Mouse (Mus musculus) liver, embryonic 12.5 days (tissue): ENCODE measurements around the gene Cpn2. TPM values are rescaled to one million over a fixed set of nuclear protein-coding genes. Genes with fewer than 3 reads are reported as not detected.

Experiments used
- ATAC-seq: fragments of 200-750 bp; cut with Nextera tagmentation; 2 replicates; pipeline ENCODE4 v1.8.0; 2017; ENCODE audit warnings: moderate number of reproducible peaks, mild to moderate bottlenecking, moderate library complexity
- H3K27ac ChIP-seq: fragments of 300-500 bp; sonication (generic); 2 replicates; pipeline ENCODE4 v1.5.1; 2016; ENCODE audit warnings: mild to moderate bottlenecking
- H3K27me3 ChIP-seq: fragments of 300-500 bp; sonication (generic); replicated peaks from 2 replicates; pipeline ENCODE4 v1.6.1; 2016; ENCODE audit warnings: mild to moderate bottlenecking, moderate library complexity
- H3K36me3 ChIP-seq: fragments of 300-500 bp; sonication (generic); 2 replicates; pipeline ENCODE4 v1.6.1; 2016; ENCODE audit warnings: mild to moderate bottlenecking, moderate library complexity
- H3K4me1 ChIP-seq: fragments of 300-500 bp; sonication (generic); 2 replicates; pipeline ENCODE4 v1.6.1; 2016
- H3K4me2 ChIP-seq: fragments of 300-500 bp; sonication (generic); 2 replicates; pipeline ENCODE4 v1.6.1; 2016; ENCODE audit warnings: mild to moderate bottlenecking, moderate library complexity
- H3K4me3 ChIP-seq: fragments of 300-500 bp; sonication (generic); 2 replicates; pipeline ENCODE4 v1.5.1; 2016; ENCODE audit warnings: mild to moderate bottlenecking, moderate library complexity
- H3K9ac ChIP-seq: fragments of 300-500 bp; sonication (generic); 2 replicates; pipeline ENCODE4 v1.6.1; 2016; ENCODE audit warnings: mild to moderate bottlenecking, moderate library complexity
- H3K9me3 ChIP-seq: fragments of 300-500 bp; sonication (generic); replicated peaks from 2 replicates; pipeline ENCODE4 v1.6.1; 2016; ENCODE audit warnings: mild to moderate bottlenecking, moderate library complexity
- WGBS: fragments of 180-500 bp; shearing (Covaris S2); methylation state at CpG from one replicate; pipeline ENCODE4 v1.1.7; 2016; ENCODE audit not compliant: insufficient replicate concordance; 5-methylcytosine and 5-hydroxymethylcytosine counted together
- polyA plus RNA-seq: library from polyadenylated mRNA; unstranded; fragments of >200 nt; fragmentation: Nextera tagmentation; extraction: Ambion mirVana; gene quantifications from 2 replicates; pipeline ENCODE4 v1.2.1, GENCODE M21; 2016

The Cpn2 gene
- polyA plus RNA-seq, 1 experiment from 2014 or later, result 1.5 TPM

- no peak overlapping the region for H3K4me2 ChIP-seq
- peaks cover 13% of the 10 kb centered on the region for H3K4me1 ChIP-seq
- H3K27ac ChIP-seq, result no peak overlapping the region
- H3K36me3 ChIP-seq, result no peaks in the 10 kb centered on the region
- no peaks in the 10 kb centered on the region for H3K9me3 ChIP-seq
- H3K4me3 ChIP-seq, result no peak overlapping the region
- 20% methylated on average over 8 of the region's 8 CpGs for WGBS
- ATAC-seq, result no peak
- peaks cover 66% of the 10 kb centered on the region for H3K27me3 ChIP-seq
- no peak overlapping the region for H3K9ac ChIP-seq
Measured at GRCm38 (mm10) chr16:30234077-30234476, 33.2 kb downstream of the Cpn2 start.

GRCm38 (mm10) chr16:30231882-30232604 lies 35.3 kb downstream of the Cpn2 start:
- 47% methylated on average over 13 of the region's 13 CpGs for WGBS
- H3K4me2 ChIP-seq, result no peak overlapping the region
- ATAC-seq, result no peak
- H3K27me3 ChIP-seq, result peaks cover 50% of the 10 kb centered on the region
- H3K9me3 ChIP-seq, result no peaks in the 10 kb centered on the region
- peaks cover 22% of the 10 kb centered on the region for H3K4me1 ChIP-seq
- H3K9ac ChIP-seq, result no peak overlapping the region
- no peak overlapping the region for H3K4me3 ChIP-seq
- H3K27ac ChIP-seq, result no peak overlapping the region
- H3K36me3 ChIP-seq, result no peaks in the 10 kb centered on the region

GRCm38 (mm10) chr16:30227352-30227751 lies 39.9 kb downstream of the Cpn2 start:
- Histone ChIP-seq H3K36me3 (no peaks in the 10 kb centered on the region), H3K4me1 (peaks cover 10% of the 10 kb centered on the region; the same call in 1 of the 2 replicates), H3K9me3 (no peaks in the 10 kb centered on the region), H3K27ac (no peak overlapping the region), H3K4me2 (no peak overlapping the region), H3K4me3 (no peak overlapping the region), H3K9ac (no peak overlapping the region), H3K27me3 (peaks cover 10% of the 10 kb centered on the region; the same call in 1 of the 2 replicates)
- 3% methylated on average over 7 of the region's 7 CpGs for WGBS
- ATAC-seq, result peak; percentile 24; the same call in 1 of the 2 replicates

- H3K4me1 ChIP-seq, result no peaks in the 10 kb centered on the region
- WGBS, result 73% methylated on average over 13 of the region's 13 CpGs
- no peaks in the 10 kb centered on the region for H3K36me3 ChIP-seq
- no peak overlapping the region for H3K4me3 ChIP-seq
- no peak overlapping the region for H3K4me2 ChIP-seq
- no peaks in the 10 kb centered on the region for H3K9me3 ChIP-seq
- no peak overlapping the region for H3K9ac ChIP-seq
- H3K27me3 ChIP-seq, result no peaks in the 10 kb centered on the region; the same call in 1 of the 2 replicates
- no peak overlapping the region for H3K27ac ChIP-seq
- ATAC-seq, result no peak
Measured at GRCm38 (mm10) chr16:30221161-30221782, 46.0 kb downstream of the Cpn2 start.

GRCm38 (mm10) chr16:30215811-30216210 lies 51.5 kb downstream of the Cpn2 start:
- Histone ChIP-seq H3K4me2 (no peak overlapping the region), H3K36me3 (no peaks in the 10 kb centered on the region), H3K9me3 (no peaks in the 10 kb centered on the region), H3K27ac (no peak overlapping the region), H3K9ac (no peak overlapping the region), H3K4me3 (no peak overlapping the region), H3K4me1 (no peaks in the 10 kb centered on the region), H3K27me3 (peaks cover 12% of the 10 kb centered on the region; the same call in 1 of the 2 replicates)
- 32% methylated on average over 2 of the region's 2 CpGs for WGBS
- no peak for ATAC-seq

- Histone ChIP-seq H3K9me3 (peaks cover 3% of the 10 kb centered on the region; the same call in 1 of the 2 replicates), H3K27ac (no peak overlapping the region), H3K4me1 (no peaks in the 10 kb centered on the region), H3K36me3 (no peaks in the 10 kb centered on the region), H3K4me3 (no peak overlapping the region), H3K9ac (no peak overlapping the region), H3K4me2 (no peak overlapping the region), H3K27me3 (peaks cover 12% of the 10 kb centered on the region; the same call in 1 of the 2 replicates)
- ATAC-seq, result no peak
- WGBS, result 61% methylated on average over 1 of the region's 1 CpGs
Measured at GRCm38 (mm10) chr16:30213644-30214043, 53.7 kb downstream of the Cpn2 start.

- 62% methylated on average over 3 of the region's 3 CpGs for WGBS
- Histone ChIP-seq H3K9me3 (peaks cover 3% of the 10 kb centered on the region; the same call in 1 of the 2 replicates), H3K4me2 (no peak overlapping the region), H3K9ac (no peak overlapping the region), H3K4me1 (no peaks in the 10 kb centered on the region), H3K27me3 (0 out of 2 replicates have a peak, but pooled peaks cover 13% of the 10 kb centered on the region), H3K27ac (no peak overlapping the region), H3K36me3 (no peaks in the 10 kb centered on the region), H3K4me3 (no peak overlapping the region)
- no peak for ATAC-seq
Measured at GRCm38 (mm10) chr16:30212035-30212434, 55.3 kb downstream of the Cpn2 start.

- H3K4me2 ChIP-seq, result no peak overlapping the region
- no peak for ATAC-seq
- no peak overlapping the region for H3K9ac ChIP-seq
- no peaks in the 10 kb centered on the region for H3K36me3 ChIP-seq
- H3K9me3 ChIP-seq, result peaks cover 3% of the 10 kb centered on the region; the same call in 1 of the 2 replicates
- peaks cover 39% of the 10 kb centered on the region for H3K27me3 ChIP-seq
- no peak overlapping the region for H3K27ac ChIP-seq
- WGBS, result 79% methylated on average over 1 of the region's 1 CpGs
- no peak overlapping the region for H3K4me3 ChIP-seq
- H3K4me1 ChIP-seq, result no peaks in the 10 kb centered on the region
Measured at GRCm38 (mm10) chr16:30209264-30209663, 58.0 kb downstream of the Cpn2 start.

- ATAC-seq, result no peak
- Histone ChIP-seq H3K4me1 (no peaks in the 10 kb centered on the region), H3K9me3 (peaks cover 3% of the 10 kb centered on the region; the same call in 1 of the 2 replicates), H3K27me3 (peaks cover 39% of the 10 kb centered on the region), H3K9ac (no peak overlapping the region), H3K36me3 (no peaks in the 10 kb centered on the region), H3K4me2 (no peak overlapping the region), H3K27ac (no peak overlapping the region), H3K4me3 (no peak overlapping the region)
- WGBS, result 75% methylated on average over 6 of the region's 7 CpGs
Measured at GRCm38 (mm10) chr16:30207991-30208390, 59.3 kb downstream of the Cpn2 start.

GRCm38 (mm10) chr16:30207111-30207828 lies 60.0 kb downstream of the Cpn2 start:
- Histone ChIP-seq H3K4me3 (no peak overlapping the region), H3K27me3 (peaks cover 35% of the 10 kb centered on the region), H3K4me1 (no peaks in the 10 kb centered on the region), H3K36me3 (no peaks in the 10 kb centered on the region), H3K4me2 (no peak overlapping the region), H3K9ac (no peak overlapping the region), H3K9me3 (peaks cover 3% of the 10 kb centered on the region; the same call in 1 of the 2 replicates), H3K27ac (no peak overlapping the region)
- WGBS, result 68% methylated on average over 11 of the region's 11 CpGs
- ATAC-seq, result no peak
